Mouse (Mus musculus) midbrain, embryonic 14.5 days (tissue): ENCODE measurements around the gene Lgi4. TPM values are rescaled to one million over a fixed set of nuclear protein-coding genes. Genes with fewer than 3 reads are reported as not detected.

ENCODE experiments used
- ATAC-seq: fragments of 200-750 bp; cut with Nextera tagmentation; 2 replicates; pipeline ENCODE4 v1.8.0; 2017; ENCODE audit warnings: moderate number of reproducible peaks, moderate library complexity; ENCODE audit not compliant: low FRiP score, low TSS enrichment
- DNase-seq: peaks from one replicate; pipeline ENCODE4 v3.0.0-alpha.2; 2015
- H3K27ac ChIP-seq: fragments of 300-500 bp; sonication (generic); replicated peaks from 2 replicates; pipeline ENCODE4 v1.5.1; 2014; ENCODE audit warnings: mild to moderate bottlenecking, low read depth, low read length, moderate library complexity
- H3K27me3 ChIP-seq: fragments of 300-500 bp; sonication (generic); 2 replicates; pipeline ENCODE4 v1.6.1; 2014; ENCODE audit warnings: low read length, control low read depth, mixed read lengths; ENCODE audit not compliant: control insufficient read depth, insufficient read depth
- H3K36me3 ChIP-seq: fragments of 300-500 bp; sonication (generic); 2 replicates; pipeline ENCODE4 v1.6.1; 2014; ENCODE audit warnings: low read length, control low read depth; ENCODE audit not compliant: control insufficient read depth, insufficient read depth
- H3K4me1 ChIP-seq: fragments of 300-500 bp; sonication (generic); 2 replicates; pipeline ENCODE4 v1.6.1; 2014; ENCODE audit warnings: mild to moderate bottlenecking, antibody characterized with exemption, low read length, control low read depth; ENCODE audit not compliant: control insufficient read depth, insufficient read depth
- H3K4me2 ChIP-seq: fragments of 300-500 bp; sonication (generic); 2 replicates; pipeline ENCODE4 v1.6.1; 2014; ENCODE audit warnings: mild to moderate bottlenecking, low read length, moderate library complexity
- H3K4me3 ChIP-seq: fragments of 300-500 bp; sonication (generic); replicated peaks from 2 replicates; pipeline ENCODE4 v1.5.1; 2014; ENCODE audit warnings: low read depth, low read length
- H3K9ac ChIP-seq: fragments of 300-500 bp; sonication (generic); replicated peaks from 2 replicates; pipeline ENCODE4 v1.6.1; 2014; ENCODE audit warnings: mild to moderate bottlenecking, low read length, moderate library complexity
- H3K9me3 ChIP-seq: fragments of 300-500 bp; sonication (generic); 2 replicates; pipeline ENCODE4 v1.6.1; 2016; ENCODE audit warnings: low read length, control low read depth, mixed read lengths; ENCODE audit not compliant: control insufficient read depth
- WGBS: fragments of 180-500 bp; shearing (Covaris S2); extraction: QIAGEN DNeasy Blood & Tissue Kit; methylation state at CpG from one replicate; pipeline ENCODE4 v1.1.7; 2014; 5-methylcytosine and 5-hydroxymethylcytosine counted together
- polyA plus RNA-seq: library from polyadenylated mRNA; unstranded; fragments of >200 nt; fragmentation: Nextera tagmentation; extraction: Ambion mirVana; gene quantifications from 2 replicates; pipeline ENCODE4 v1.2.1, GENCODE M21; 2014

Lgi4 gene
- polyA plus RNA-seq, 1 experiment from 2014 or later = 0.17 TPM

DNA sequence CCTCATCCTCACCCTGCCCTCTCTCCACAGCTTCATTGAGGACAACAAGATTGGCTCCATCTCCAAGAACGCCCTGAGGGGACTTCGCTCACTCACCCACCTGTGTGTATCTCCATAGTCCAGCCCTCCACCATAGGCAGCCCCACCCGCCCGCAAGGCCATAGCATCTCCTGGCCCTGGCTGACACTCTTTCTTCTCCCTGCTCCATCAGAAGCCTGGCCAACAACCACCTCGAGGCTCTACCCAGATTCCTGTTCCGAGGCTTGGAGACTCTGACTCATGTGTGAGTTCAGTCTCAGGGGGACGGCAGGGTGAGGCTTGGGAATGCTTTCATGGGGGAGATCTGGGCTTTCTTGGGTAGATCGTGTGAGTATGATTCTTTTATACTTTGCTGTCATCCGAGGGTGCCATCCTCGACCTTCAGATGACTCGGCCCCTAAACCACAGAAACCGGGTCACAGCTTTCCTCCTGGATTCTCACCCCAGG lies 4.0 kb downstream of the Lgi4 start:
- no peak overlapping the region for H3K4me2 ChIP-seq
- H3K27ac ChIP-seq = no peak overlapping the region
- WGBS = 92% methylated on average over 12 of the region's 12 CpGs
- ATAC-seq (no peak), DNase-seq (no peak)
- no peak overlapping the region for H3K9ac ChIP-seq
- H3K27me3 ChIP-seq = no peaks in the 10 kb centered on the region
- no peak overlapping the region for H3K4me3 ChIP-seq
- no peaks in the 10 kb centered on the region for H3K9me3 ChIP-seq
- no peaks in the 10 kb centered on the region for H3K36me3 ChIP-seq
- no peaks in the 10 kb centered on the region for H3K4me1 ChIP-seq

DNA sequence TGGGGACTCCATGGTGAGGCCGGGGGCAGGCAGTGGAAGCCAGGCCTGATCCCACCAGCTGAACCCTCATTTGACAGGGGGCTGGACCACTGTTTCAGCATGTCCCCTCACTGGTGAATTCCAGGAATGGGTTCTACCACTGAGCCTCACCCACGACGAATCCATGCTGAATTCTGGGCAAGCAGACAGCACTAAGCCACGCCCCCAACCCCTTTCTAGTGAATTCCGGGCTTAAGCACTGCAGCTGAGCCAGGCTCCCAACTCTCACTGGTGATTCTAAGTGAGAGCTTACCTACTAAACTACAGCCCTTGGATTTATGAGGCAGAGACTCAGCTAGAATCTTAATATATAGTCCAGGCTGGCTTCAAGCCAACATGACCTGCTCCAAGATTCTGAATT lies 8.7 kb downstream of the Lgi4 start:
- WGBS = 41% methylated on average over 5 of the region's 5 CpGs
- no peak overlapping the region for H3K4me3 ChIP-seq
- no peaks in the 10 kb centered on the region for H3K27me3 ChIP-seq
- no peaks in the 10 kb centered on the region for H3K36me3 ChIP-seq
- DNase-seq = peak; percentile 48
- no peak overlapping the region for H3K27ac ChIP-seq
- no peaks in the 10 kb centered on the region for H3K9me3 ChIP-seq
- no peak overlapping the region for H3K4me2 ChIP-seq
- H3K9ac ChIP-seq = no peak overlapping the region
- no peak for ATAC-seq
- no peaks in the 10 kb centered on the region for H3K4me1 ChIP-seq

- ATAC-seq = no peak
- no peak overlapping the region for H3K27ac ChIP-seq
- 87% methylated on average over 14 of the region's 14 CpGs for WGBS
Observed at GRCm38 (mm10) chr7:31069491-31069890, 10.3 kb downstream of the Lgi4 start.

DNA sequence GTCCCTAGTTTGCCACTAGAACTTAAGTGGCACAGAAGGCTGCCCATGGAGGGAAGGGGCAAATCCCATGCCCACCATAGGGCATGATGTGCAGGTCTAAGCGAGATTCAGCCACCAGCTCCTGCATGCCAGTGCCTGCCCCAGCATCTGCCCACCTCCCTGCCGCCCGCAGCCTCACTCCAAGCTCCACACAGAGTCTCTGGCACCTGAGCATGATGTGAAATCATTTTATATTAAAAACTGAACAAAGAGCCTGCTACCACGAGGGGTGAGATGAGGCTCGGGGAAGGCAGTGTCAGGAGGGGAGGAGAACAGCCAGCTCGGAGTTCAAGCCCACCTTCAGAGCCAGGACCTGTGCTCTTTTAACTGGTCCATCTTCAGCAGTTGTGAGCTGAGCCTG lies 11.2 kb downstream of the Lgi4 start:
- Histone ChIP-seq H3K4me3 (no peak overlapping the region), H3K4me2 (no peak overlapping the region), H3K4me1 (no peaks in the 10 kb centered on the region), H3K9ac (no peak overlapping the region), H3K27ac (no peak overlapping the region), H3K27me3 (no peaks in the 10 kb centered on the region), H3K9me3 (no peaks in the 10 kb centered on the region), H3K36me3 (no peaks in the 10 kb centered on the region)
- DNase-seq (no peak), ATAC-seq (no peak)
- WGBS = 81% methylated on average over 6 of the region's 6 CpGs

More at GRCm38 (mm10) chr7:31069491-31069890, 10.3 kb downstream of the Lgi4 start:
- H3K9me3 ChIP-seq = no peaks in the 10 kb centered on the region
- no peak overlapping the region for H3K4me3 ChIP-seq
- no peaks in the 10 kb centered on the region for H3K36me3 ChIP-seq
- no peak for DNase-seq
- no peak overlapping the region for H3K9ac ChIP-seq
- no peaks in the 10 kb centered on the region for H3K4me1 ChIP-seq
- no peak overlapping the region for H3K4me2 ChIP-seq
- H3K27me3 ChIP-seq = no peaks in the 10 kb centered on the region

DNA sequence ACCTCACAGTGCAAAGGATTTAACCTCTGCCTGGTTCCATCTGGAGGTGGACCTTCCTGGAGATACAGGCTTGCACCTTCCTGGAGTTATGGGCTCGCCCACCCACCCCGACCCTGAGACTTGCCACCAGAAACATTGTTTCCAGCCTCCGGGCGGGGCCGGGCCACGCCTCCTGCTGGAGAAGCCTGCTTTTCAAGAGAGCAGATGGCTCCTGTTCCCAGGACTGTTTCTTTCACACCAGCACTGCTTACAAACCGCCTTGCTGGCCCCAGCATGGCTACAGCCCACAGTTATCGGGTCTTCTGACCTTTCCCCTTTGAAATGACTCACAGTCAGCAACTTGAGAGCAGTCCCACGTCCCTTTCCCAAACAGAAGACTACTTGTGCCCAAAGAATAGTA lies 13.2 kb downstream of the Lgi4 start:
- Histone ChIP-seq H3K27me3 (no peaks in the 10 kb centered on the region), H3K27ac (no peak overlapping the region), H3K4me1 (no peaks in the 10 kb centered on the region), H3K4me3 (no peak overlapping the region), H3K36me3 (no peaks in the 10 kb centered on the region), H3K9ac (no peak overlapping the region), H3K9me3 (no peaks in the 10 kb centered on the region), H3K4me2 (no peak overlapping the region)
- ATAC-seq (no peak), DNase-seq (no peak)
- WGBS = 65% methylated on average over 9 of the region's 9 CpGs

- no peak overlapping the region for H3K9ac ChIP-seq
- no peak overlapping the region for H3K4me3 ChIP-seq
- ATAC-seq = no peak
- H3K9me3 ChIP-seq = no peaks in the 10 kb centered on the region
- H3K4me2 ChIP-seq = no peak overlapping the region
- no peaks in the 10 kb centered on the region for H3K36me3 ChIP-seq
- H3K4me1 ChIP-seq = no peaks in the 10 kb centered on the region
- DNase-seq = no peak
- H3K27ac ChIP-seq = no peak overlapping the region
- H3K27me3 ChIP-seq = no peaks in the 10 kb centered on the region
Observed at GRCm38 (mm10) chr7:31073546-31073945, 14.4 kb downstream of the Lgi4 start.

- Histone ChIP-seq H3K4me3 (no peak overlapping the region), H3K36me3 (no peaks in the 10 kb centered on the region), H3K27me3 (no peaks in the 10 kb centered on the region), H3K9me3 (no peaks in the 10 kb centered on the region), H3K4me2 (no peak overlapping the region), H3K27ac (no peak overlapping the region), H3K4me1 (no peaks in the 10 kb centered on the region), H3K9ac (no peak overlapping the region)
- no peak for ATAC-seq
- DNase-seq = no peak
- 65% methylated on average over 7 of the region's 7 CpGs for WGBS
Observed at GRCm38 (mm10) chr7:31074061-31074712, 15.0 kb downstream of the Lgi4 start.

- ATAC-seq (no peak), DNase-seq (no peak)
- no peak overlapping the region for H3K9ac ChIP-seq
- no peaks in the 10 kb centered on the region for H3K9me3 ChIP-seq
- H3K27me3 ChIP-seq = no peaks in the 10 kb centered on the region
- no peaks in the 10 kb centered on the region for H3K36me3 ChIP-seq
- no peaks in the 10 kb centered on the region for H3K4me1 ChIP-seq
- H3K4me3 ChIP-seq = no peak overlapping the region
- WGBS = 68% methylated on average over 5 of the region's 5 CpGs
- no peak overlapping the region for H3K4me2 ChIP-seq
- H3K27ac ChIP-seq = no peak overlapping the region
Observed at GRCm38 (mm10) chr7:31074713-31075069, 15.5 kb downstream of the Lgi4 start.

GRCm38 (mm10) chr7:31076492-31076891 lies 17.4 kb downstream of the Lgi4 start, which contains the start of gene Fxyd3:
Fxyd3 (minus strand) TSS chr7:31076704.
- Histone ChIP-seq H3K27ac (no peak within 1 kb of the TSS), H3K4me1 (no peaks in the 10 kb centered on the region), H3K9me3 (no peaks in the 10 kb centered on the region), H3K4me3 (no peak within 1 kb of the TSS), H3K9ac (no peak within 1 kb of the TSS), H3K27me3 (no peaks in the 10 kb centered on the region), H3K4me2 (no peak within 1 kb of the TSS), H3K36me3 (no peaks in the 10 kb centered on the region)
- 66% methylated on average over 5 of the region's 5 CpGs for WGBS
- DNase-seq = no peak
- ATAC-seq = no peak
